Mouse (Mus musculus): ENCODE data around the gene Prc1.

Prc1 gene

DNA sequence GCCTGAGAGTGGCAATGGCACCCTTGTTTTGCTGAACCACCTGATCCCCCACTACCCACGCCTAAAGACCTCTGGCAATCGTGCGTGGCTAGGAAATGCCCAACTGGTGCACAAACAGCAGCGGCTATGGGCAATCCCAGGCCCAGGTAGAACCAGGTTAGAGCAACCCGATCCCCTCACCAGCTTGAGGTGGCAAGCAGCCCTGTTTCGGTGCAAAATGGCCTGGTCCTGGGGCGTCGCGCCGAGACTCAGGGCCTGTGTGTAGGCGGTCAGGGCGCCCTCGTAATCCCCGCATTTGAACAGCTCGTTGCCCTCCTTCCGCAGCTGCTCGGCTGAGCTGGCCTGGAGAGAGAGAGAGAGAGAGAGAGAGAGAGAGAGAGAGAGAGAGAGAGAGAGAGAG lies 45.1 kb downstream of the Prc1 start:
- peak; percentile 58 for DNase-seq (ENCODE audit: low read depth, low spot score)
- H3K36me3 ChIP-seq (ENCODE audit: control insufficient read depth, insufficient read depth, low read length, poor library complexity, severe bottlenecking) = peaks cover 8% of the 10 kb centered on the region; the same call in 1 of the 2 replicates
- H3K27me3 ChIP-seq (ENCODE audit: control insufficient read depth, insufficient read depth, low read length, poor library complexity, severe bottlenecking) = no peaks in the 10 kb centered on the region

DNA sequence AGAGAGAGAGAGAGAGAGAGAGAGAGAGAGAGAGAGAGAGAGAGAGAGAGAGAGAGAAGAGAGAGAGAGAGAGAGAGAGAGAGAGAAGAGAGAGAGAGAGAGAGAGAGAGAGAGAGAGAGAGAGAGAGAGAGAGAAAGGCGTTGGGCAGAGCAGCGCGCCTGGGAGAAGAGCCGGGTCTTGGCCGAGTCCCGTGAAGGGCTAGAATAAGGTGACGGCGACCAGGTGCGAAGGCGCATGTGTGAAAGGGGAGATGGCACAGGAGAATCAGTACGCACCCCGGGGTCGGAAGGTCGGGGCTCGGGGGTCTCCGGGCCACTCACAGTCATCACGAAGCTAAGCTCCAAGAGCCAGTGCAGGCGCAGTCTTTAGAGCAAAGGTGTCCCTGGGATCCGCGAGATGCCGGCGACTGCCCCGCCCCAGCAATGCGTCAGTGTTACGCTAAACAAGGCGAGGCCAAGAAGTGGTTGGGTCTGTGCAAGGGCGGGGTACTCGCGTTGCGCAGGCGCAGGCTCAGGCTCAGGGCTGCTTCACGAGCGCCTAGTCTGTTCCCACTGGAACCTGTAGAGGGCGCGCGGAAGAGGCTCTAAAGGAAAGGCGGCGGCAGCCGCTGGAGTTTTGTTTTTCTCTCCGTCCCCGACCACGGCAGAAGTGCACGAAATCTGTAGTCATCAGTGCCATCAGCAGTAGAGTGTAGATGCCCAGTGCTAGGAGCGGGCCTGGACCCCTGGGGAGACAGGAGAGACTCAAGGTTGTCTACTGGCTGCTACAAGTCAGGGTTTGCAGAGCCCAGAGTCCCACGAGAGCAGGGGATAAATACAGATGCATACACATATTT lies 45.8 kb downstream of the Prc1 start:
- DNase-seq (ENCODE audit: low read depth, low spot score) = peak; percentile 98
- H3K36me3 ChIP-seq (ENCODE audit: control insufficient read depth, insufficient read depth, low read length, poor library complexity, severe bottlenecking) = peaks cover 7% of the 10 kb centered on the region; the same call in 1 of the 2 replicates

DNA sequence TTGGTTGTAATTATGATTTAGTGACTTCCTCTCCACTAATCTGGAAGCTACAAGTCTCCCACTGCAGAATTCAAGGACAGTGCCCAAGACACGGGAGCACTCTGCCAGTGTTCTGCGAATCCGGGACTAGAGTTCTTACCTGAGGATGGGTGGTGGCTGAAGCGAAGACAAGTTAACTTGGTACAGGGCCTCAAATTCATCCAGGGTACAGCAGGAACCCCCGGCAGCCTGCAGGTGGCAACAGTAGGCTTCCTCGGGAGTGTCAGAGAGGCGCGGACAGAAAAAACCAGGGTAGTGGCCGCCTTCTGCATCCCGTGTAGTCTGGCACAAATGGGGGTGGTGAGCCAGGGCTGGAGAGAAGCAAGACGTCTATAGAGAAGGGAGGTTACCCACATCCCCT lies 46.5 kb downstream of the Prc1 start, which contains the start of gene Unc45a:
Unc45a (minus strand) TSS at position 213 of the 400 bp plus-strand sequence.
- H3K27me3 ChIP-seq (ENCODE audit: control insufficient read depth, insufficient read depth, low read length, poor library complexity, severe bottlenecking) = no peaks in the 10 kb centered on the region
- DNase-seq (ENCODE audit: low read depth, low spot score) = peak; percentile 85

More for the DNA sequence above, 45.8 kb downstream of the Prc1 start:
- no peaks in the 10 kb centered on the region for H3K27me3 ChIP-seq (ENCODE audit: control insufficient read depth, insufficient read depth, low read length, poor library complexity, severe bottlenecking)

DNA sequence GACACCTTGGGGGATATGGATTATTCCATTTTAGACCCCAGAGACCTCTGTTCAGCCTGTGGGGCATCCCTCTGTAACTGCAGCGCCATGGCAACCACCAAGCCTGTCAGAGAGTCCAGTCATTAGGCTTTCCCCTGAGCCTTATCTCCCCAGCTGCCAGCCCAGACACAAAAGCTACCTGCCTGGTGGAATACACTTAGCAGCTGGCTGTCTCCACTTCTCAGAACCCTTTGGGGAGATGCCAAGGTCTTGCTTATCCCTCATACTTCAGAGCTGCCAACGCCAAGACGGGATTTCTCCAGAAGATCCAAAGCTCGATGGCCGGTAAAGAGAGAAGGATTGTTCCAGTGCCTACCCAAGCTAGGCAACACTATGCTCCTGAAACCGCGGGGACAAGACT lies 47.5 kb downstream of the Prc1 start:
- Histone ChIP-seq H3K36me3 (ENCODE audit: control insufficient read depth, insufficient read depth, low read length, poor library complexity, severe bottlenecking) (no peaks in the 10 kb centered on the region; the same call in 1 of the 2 replicates), H3K27me3 (ENCODE audit: control insufficient read depth, insufficient read depth, low read length, poor library complexity, severe bottlenecking) (no peaks in the 10 kb centered on the region)
- DNase-seq (ENCODE audit: low read depth, low spot score) = no peak

More for the DNA sequence above, 46.5 kb downstream of the Prc1 start, which contains the start of gene Unc45a:
- peaks cover 2% of the 10 kb centered on the region; the same call in 1 of the 2 replicates for H3K36me3 ChIP-seq (ENCODE audit: control insufficient read depth, insufficient read depth, low read length, poor library complexity, severe bottlenecking)

DNA sequence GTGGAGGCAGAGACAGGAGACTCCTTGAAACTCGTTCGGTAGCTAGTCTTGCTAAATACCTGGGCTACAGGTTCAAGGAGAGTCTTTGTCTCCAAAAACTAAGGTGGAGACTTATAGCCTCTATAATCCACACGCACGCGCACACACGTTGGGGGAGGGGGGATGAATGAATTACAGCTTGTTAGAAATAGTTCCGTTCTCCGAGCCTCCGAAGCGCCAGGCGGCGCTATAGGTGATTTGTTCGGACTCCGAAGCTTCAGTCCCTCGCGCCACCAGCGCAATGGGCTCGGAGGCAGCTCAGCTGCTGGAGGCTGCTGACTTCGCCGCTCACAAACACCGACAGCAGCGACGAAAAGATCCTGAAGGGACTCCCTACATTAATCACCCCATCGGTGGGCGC lies 48.6 kb downstream of the Prc1 start, which contains the start of gene Hddc3:
Hddc3 (plus strand) TSS at position 247 of the 400 bp plus-strand sequence.
- DNase-seq (ENCODE audit: low read depth, low spot score) = peak; percentile 96
- Histone ChIP-seq H3K36me3 (ENCODE audit: control insufficient read depth, insufficient read depth, low read length, poor library complexity, severe bottlenecking) (no peaks in the 10 kb centered on the region; the same call in 1 of the 2 replicates), H3K27me3 (ENCODE audit: control insufficient read depth, insufficient read depth, low read length, poor library complexity, severe bottlenecking) (no peaks in the 10 kb centered on the region)

DNA sequence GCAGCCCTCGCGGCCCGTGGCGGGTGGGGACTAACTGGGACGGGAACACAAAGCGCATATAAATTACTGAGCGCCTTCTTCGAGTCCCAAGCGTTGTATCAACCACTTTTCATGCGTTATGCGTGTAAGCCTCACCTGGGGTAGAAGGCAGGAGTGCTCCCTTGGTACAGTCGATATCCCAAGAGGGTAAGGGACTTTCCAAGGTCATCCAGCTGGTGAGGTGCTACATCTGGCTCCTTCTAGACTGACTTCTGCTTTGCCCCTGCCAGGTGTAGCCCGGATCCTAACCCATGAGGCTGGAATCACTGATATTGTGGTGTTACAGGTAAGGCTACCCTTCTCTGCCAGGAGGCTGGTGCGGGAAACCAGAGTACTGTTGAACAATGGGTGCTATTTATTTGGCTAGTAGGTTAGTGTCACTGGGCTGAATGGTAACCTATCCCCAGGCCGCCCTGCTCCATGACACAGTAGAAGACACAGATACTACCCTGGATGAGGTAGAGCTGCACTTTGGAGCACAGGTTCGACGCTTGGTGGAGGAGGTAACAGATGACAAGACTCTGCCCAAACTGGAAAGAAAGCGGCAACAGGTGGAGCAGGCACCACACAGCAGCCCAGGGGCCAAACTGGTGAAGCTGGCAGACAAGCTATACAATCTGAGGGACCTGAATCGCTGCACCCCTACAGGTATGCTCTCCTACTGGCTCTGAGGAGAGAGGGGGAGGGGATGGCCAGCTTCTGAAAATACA lies 49.2 kb downstream of the Prc1 start:
- H3K27me3 ChIP-seq (ENCODE audit: control insufficient read depth, insufficient read depth, low read length, poor library complexity, severe bottlenecking) = no peaks in the 10 kb centered on the region
- DNase-seq (ENCODE audit: low read depth, low spot score) = peak; percentile 63
- no peaks in the 10 kb centered on the region for H3K36me3 ChIP-seq (ENCODE audit: control insufficient read depth, insufficient read depth, low read length, poor library complexity, severe bottlenecking)

DNA sequence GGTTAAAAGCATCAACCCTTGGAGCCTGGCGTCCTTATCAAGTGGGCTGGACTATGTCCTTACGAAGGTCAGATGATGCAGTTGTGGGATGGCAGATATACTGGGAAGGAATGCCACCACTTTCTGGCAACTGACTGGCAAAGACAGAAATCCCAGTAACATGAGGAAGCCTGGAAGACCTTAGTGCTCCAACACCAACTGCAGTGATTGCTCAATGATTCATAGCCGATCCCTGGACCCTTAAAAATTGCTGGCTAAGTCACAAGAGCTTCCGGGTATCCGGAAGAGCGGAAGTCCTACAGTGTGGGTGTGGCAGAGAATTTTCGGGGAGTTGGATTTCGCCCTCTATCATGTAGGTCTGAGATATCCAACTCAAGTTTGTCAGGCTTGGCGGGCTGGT lies 51.9 kb downstream of the Prc1 start:
- no peaks in the 10 kb centered on the region for H3K27me3 ChIP-seq (ENCODE audit: control insufficient read depth, insufficient read depth, low read length, poor library complexity, severe bottlenecking)
- peaks cover 3% of the 10 kb centered on the region; the same call in 1 of the 2 replicates for H3K36me3 ChIP-seq (ENCODE audit: control insufficient read depth, insufficient read depth, low read length, poor library complexity, severe bottlenecking)
- DNase-seq (ENCODE audit: low read depth, low spot score) = no peak

DNA sequence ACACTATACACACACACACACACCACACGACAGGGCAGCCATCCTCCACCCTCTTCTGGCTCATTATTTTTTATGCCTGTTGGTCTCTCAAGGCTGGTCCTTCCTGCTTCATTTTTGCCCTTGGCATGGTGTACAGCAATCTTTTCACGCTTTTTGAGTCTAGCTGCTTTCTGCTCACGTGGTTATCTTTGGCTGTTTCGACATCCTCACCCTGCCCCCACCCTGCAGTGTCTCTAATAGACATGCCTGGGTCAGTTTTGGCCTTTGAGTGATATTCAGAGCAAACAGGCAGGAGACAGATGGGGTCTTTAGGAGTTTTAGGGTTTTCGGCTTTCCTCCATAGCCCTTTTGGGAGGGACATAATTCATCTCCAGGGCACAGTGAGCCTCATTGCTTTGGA lies 52.6 kb downstream of the Prc1 start:
- no peak for DNase-seq (ENCODE audit: low read depth, low spot score)
- Histone ChIP-seq H3K27me3 (ENCODE audit: control insufficient read depth, insufficient read depth, low read length, poor library complexity, severe bottlenecking) (no peaks in the 10 kb centered on the region), H3K36me3 (ENCODE audit: control insufficient read depth, insufficient read depth, low read length, poor library complexity, severe bottlenecking) (peaks cover 3% of the 10 kb centered on the region; the same call in 1 of the 2 replicates)

DNA sequence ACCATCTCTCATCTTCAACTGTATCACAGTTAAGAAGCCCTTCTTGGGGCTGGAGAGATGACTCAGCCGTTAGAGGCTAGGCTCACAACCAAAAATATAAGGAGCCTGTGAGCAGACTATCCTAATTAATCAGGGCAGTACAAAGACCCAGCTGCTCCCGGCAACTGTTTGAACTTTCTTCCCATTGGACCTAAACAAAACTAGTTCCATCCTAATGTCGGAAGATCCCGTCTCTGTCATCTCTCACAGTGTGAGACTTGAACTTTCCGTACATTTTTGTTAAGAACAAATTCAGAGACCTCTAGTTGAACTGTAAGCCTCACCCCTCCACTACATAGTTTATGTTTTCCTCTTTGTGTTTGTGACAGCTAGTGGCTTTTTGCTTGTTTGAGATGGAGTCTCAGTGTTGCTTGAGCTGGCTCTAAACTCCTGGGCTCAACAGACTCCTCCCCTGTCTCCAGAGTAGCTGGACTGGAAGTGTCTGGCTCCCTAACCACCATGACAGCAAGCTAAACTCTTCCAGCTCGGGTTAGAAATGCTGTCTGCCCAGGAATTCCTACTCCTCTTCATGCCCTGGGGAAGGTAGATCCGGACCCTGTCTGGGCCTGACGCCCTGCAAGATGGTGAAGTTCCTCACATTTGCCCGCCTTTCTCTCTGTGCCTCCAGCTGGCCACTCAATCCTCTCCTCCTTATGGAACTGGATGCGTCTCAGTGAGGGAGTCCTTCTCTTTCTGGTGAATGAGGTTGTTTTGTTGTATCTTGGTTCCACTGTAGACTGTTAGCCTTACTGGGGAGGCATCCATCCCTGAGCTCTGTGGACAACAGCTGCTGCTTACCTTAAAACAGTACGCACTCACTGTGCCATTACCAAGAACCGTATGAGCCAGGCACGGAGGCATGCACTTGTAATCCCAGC lies 53.7 kb downstream of the Prc1 start:
- DNase-seq (ENCODE audit: low read depth, low spot score) = no peak
- Histone ChIP-seq H3K36me3 (ENCODE audit: control insufficient read depth, insufficient read depth, low read length, poor library complexity, severe bottlenecking) (peaks cover 4% of the 10 kb centered on the region), H3K27me3 (ENCODE audit: control insufficient read depth, insufficient read depth, low read length, poor library complexity, severe bottlenecking) (no peaks in the 10 kb centered on the region)

DNA sequence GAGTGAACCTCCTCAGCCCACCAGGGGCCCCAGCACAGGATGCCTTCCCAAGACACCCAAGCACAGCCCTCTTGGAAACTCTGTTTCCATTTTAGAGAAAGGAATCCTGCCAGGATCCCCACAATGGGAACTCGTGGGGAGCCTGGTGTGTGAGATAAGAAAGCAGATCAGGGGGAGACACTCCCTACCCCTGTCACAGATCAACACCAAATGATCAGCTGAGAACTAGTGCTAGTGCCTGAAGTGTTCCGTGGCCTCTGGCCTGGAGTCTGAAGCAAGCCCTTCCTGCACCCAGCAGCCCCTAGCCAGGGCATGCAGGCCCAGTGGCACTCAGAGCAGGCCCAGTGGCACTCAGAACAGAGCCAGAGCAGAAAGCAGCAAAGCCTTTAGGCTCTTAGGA lies 56.6 kb downstream of the Prc1 start:
- Histone ChIP-seq H3K27me3 (ENCODE audit: control insufficient read depth, insufficient read depth, low read length, poor library complexity, severe bottlenecking) (no peaks in the 10 kb centered on the region), H3K36me3 (ENCODE audit: control insufficient read depth, insufficient read depth, low read length, poor library complexity, severe bottlenecking) (peaks cover 5% of the 10 kb centered on the region)
- no peak for DNase-seq (ENCODE audit: low read depth, low spot score)

DNA sequence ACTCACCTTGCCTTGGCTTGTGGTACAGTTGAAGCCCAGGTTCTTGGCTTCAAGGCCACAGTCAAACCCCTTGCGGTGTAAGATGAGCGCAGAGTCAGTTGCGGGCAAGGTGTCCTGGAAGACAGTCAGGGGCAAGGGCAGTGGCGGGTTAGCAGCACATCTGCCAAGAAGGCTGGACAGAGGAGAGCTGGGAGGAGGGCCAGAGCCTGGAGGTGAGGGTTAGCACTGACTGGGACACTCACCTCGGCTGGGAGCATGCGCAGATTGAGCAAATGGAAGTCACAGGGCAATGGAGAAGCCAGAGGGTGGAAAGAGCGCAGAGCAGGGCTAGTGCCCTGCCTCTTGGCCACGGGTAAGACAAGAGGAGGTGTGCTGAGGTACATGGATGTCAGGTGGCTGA lies 58.7 kb downstream of the Prc1 start:
- no peak for DNase-seq (ENCODE audit: low read depth, low spot score)
- Histone ChIP-seq H3K36me3 (ENCODE audit: control insufficient read depth, insufficient read depth, low read length, poor library complexity, severe bottlenecking) (peaks cover 5% of the 10 kb centered on the region), H3K27me3 (ENCODE audit: control insufficient read depth, insufficient read depth, low read length, poor library complexity, severe bottlenecking) (no peaks in the 10 kb centered on the region)

DNA sequence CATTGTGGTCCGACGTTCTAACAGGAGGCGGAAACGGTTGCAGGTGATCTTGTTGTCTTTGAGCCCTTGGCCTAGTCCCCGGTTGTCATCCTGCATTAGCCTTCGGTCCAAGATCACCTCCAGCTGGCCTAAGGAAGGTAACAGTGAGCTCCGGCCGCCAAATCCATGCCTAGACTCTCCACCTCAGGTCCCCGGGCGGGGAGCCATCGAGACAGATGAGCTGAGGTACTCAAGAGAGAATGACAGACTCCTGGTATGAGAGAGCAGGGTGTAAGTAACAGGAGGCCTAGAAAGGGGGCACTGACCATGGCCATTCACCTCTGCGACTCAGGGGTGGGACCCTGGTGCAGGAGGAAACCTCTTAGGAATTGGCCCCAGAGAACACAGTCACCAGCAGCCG lies 62.1 kb downstream of the Prc1 start:
- no peaks in the 10 kb centered on the region for H3K27me3 ChIP-seq (ENCODE audit: control insufficient read depth, insufficient read depth, low read length, poor library complexity, severe bottlenecking)
- H3K36me3 ChIP-seq (ENCODE audit: control insufficient read depth, insufficient read depth, low read length, poor library complexity, severe bottlenecking) = peaks cover 5% of the 10 kb centered on the region
- no peak for DNase-seq (ENCODE audit: low read depth, low spot score)

DNA sequence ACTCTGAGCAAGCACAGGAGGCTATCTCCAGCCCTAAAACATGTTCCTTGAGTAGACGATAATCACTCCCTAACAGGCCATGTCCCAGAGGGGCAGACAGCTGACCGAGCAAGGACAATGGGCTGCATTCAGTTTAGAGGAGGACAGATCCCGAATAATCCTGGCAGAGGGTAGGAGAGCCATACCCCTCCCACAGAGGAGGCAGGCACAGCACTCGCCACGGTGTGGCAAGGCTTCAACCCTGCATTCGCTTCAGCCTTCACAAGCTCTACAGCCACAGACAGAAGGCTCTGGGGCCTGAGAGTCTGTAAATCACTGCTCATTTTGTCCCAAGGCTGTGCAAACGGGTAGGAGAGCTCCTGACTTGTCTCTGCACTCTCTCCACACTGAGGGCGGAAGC lies 62.9 kb downstream of the Prc1 start:
- Histone ChIP-seq H3K36me3 (ENCODE audit: control insufficient read depth, insufficient read depth, low read length, poor library complexity, severe bottlenecking) (peaks cover 7% of the 10 kb centered on the region), H3K27me3 (ENCODE audit: control insufficient read depth, insufficient read depth, low read length, poor library complexity, severe bottlenecking) (no peaks in the 10 kb centered on the region)
- DNase-seq (ENCODE audit: low read depth, low spot score) = no peak

DNA sequence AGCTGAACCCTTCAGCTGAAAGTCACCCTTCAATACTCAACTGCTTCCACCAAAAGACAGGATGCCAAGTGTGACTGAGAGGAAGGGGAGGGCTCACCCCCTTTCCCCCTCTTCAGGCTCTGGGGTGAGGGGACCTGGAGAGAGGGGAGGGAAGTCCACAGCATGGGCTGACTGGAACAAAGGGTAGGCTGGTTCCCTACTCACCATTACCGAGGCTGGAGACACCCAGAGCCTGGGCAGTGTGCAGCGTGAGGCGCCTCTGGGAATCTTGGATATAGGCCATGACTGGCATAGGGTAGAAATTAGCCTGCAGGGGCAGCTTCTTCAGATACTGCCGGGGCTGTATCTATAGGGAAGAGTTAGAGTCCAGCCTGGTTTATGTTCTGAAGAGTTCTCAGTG lies 63.8 kb downstream of the Prc1 start:
- no peaks in the 10 kb centered on the region for H3K27me3 ChIP-seq (ENCODE audit: control insufficient read depth, insufficient read depth, low read length, poor library complexity, severe bottlenecking)
- no peak for DNase-seq (ENCODE audit: low read depth, low spot score)
- peaks cover 7% of the 10 kb centered on the region for H3K36me3 ChIP-seq (ENCODE audit: control insufficient read depth, insufficient read depth, low read length, poor library complexity, severe bottlenecking)

Measured in splenic B cell, adult 2 months (primary cell).